Mouse (Mus musculus) retina, adult 2 months (tissue): ENCODE results near the gene Adrm1.

Experiments used
- DNase-seq: peaks from one replicate; pipeline ENCODE4 v3.0.0-alpha.2; 2012; ENCODE audit warnings: low read depth, low spot score

Gene Adrm1

GRCm38 (mm10) chr2:180184011-180184751, 12.9 kb downstream of the Adrm1 start:
- no peak for DNase-seq

GRCm38 (mm10) chr2:180184752-180185109, 13.4 kb downstream of the Adrm1 start:
- DNase-seq, result no peak

- no peak for DNase-seq
Observed at GRCm38 (mm10) chr2:180185686-180186085, 14.4 kb downstream of the Adrm1 start.

- no peak for DNase-seq
Observed at GRCm38 (mm10) chr2:180187362-180187761, 16.1 kb downstream of the Adrm1 start.

GRCm38 (mm10) chr2:180196610-180197322, 25.5 kb downstream of the Adrm1 start:
- DNase-seq, result no peak

- no peak for DNase-seq
Observed at GRCm38 (mm10) chr2:180197323-180198037, 26.2 kb downstream of the Adrm1 start.

- no peak for DNase-seq
Observed at GRCm38 (mm10) chr2:180198782-180199181, 27.5 kb downstream of the Adrm1 start.

GRCm38 (mm10) chr2:180200681-180201080, 29.4 kb downstream of the Adrm1 start:
- no peak for DNase-seq

- DNase-seq, result no peak
Observed at GRCm38 (mm10) chr2:180201303-180201702, 30.0 kb downstream of the Adrm1 start.

- DNase-seq, result no peak
Observed at GRCm38 (mm10) chr2:180202263-180202662, 31.0 kb downstream of the Adrm1 start.

GRCm38 (mm10) chr2:180202805-180203204, 31.5 kb downstream of the Adrm1 start:
- DNase-seq, result no peak

- DNase-seq, result no peak
Observed at GRCm38 (mm10) chr2:180204501-180204900, 33.2 kb downstream of the Adrm1 start.

GRCm38 (mm10) chr2:180205083-180205955, 34.0 kb downstream of the Adrm1 start:
- no peak for DNase-seq

GRCm38 (mm10) chr2:180205956-180206280, 34.6 kb downstream of the Adrm1 start:
- DNase-seq, result no peak

GRCm38 (mm10) chr2:180207840-180208239, 36.6 kb downstream of the Adrm1 start:
- DNase-seq, result no peak

- DNase-seq, result no peak
Observed at GRCm38 (mm10) chr2:180208976-180209375, 37.7 kb downstream of the Adrm1 start.

GRCm38 (mm10) chr2:180212255-180212654, 41.0 kb downstream of the Adrm1 start:
- DNase-seq, result no peak

- no peak for DNase-seq
Observed at GRCm38 (mm10) chr2:180214352-180214978, 43.2 kb downstream of the Adrm1 start.

GRCm38 (mm10) chr2:180215011-180215461, 43.8 kb downstream of the Adrm1 start:
- no peak for DNase-seq

- no peak for DNase-seq
Observed at GRCm38 (mm10) chr2:180215951-180216350, 44.7 kb downstream of the Adrm1 start.

GRCm38 (mm10) chr2:180216921-180217320, 45.6 kb downstream of the Adrm1 start:
- DNase-seq, result no peak
